Mouse (Mus musculus) 416B (cell line): ENCODE measurements around the gene Slx1b.
A peak's percentile ranks its signal among the peaks of the same experiment; 100 is the strongest.
"Not testable (repeated sequence)": the region's sequence is repeated elsewhere in the genome, so short reads cannot be mapped to it uniquely, and the experiment has no call there.

ENCODE experiments used
- DNase-seq: peaks from one replicate; pipeline ENCODE4 v3.0.0; 2011; ENCODE audit warnings: low read depth

Gene Slx1b

GRCm38 (mm10) chr7:126702861-126703756 is 7.5 kb upstream of the Slx1b start:
- DNase-seq = no peak

- DNase-seq = peak; percentile 92
Measured at GRCm38 (mm10) chr7:126702358-126702757, 6.8 kb upstream of the Slx1b start.

- no peak for DNase-seq
Measured at GRCm38 (mm10) chr7:126701559-126702357, 6.2 kb upstream of the Slx1b start.

GRCm38 (mm10) chr7:126701070-126701469 is 5.5 kb upstream of the Slx1b start:
- DNase-seq = peak; percentile 91

GRCm38 (mm10) chr7:126700063-126701015 is 4.8 kb upstream of the Slx1b start:
- no peak for DNase-seq

- no peak for DNase-seq
Measured at GRCm38 (mm10) chr7:126697838-126698237, 2.3 kb upstream of the Slx1b start.

- DNase-seq = no peak
Measured at GRCm38 (mm10) chr7:126696886-126697285, 1.3 kb upstream of the Slx1b start.

GRCm38 (mm10) chr7:126696303-126696702 is 719 bp upstream of the Slx1b start:
- no peak for DNase-seq

- DNase-seq = peak; percentile 92
Measured at GRCm38 (mm10) chr7:126695210-126695611, 373 bp downstream of the Slx1b start, which contains the start of gene Bola2. TSS of gene Bola2 (plus strand) at chr7:126695401.

GRCm38 (mm10) chr7:126694441-126695051 is 1.0 kb downstream of the Slx1b start:
- DNase-seq = peak; percentile 39

- DNase-seq = no peak
Measured at GRCm38 (mm10) chr7:126693781-126694180, 1.8 kb downstream of the Slx1b start.

- DNase-seq = peak; percentile 94
Measured at GRCm38 (mm10) chr7:126693256-126693655, 2.3 kb downstream of the Slx1b start.

- no peak for DNase-seq
Measured at GRCm38 (mm10) chr7:126692426-126692825, 3.2 kb downstream of the Slx1b start.

- DNase-seq = no peak
Measured at GRCm38 (mm10) chr7:126691676-126692075, 3.9 kb downstream of the Slx1b start.

GRCm38 (mm10) chr7:126690737-126691136 is 4.8 kb downstream of the Slx1b start:
- DNase-seq = no peak

GRCm38 (mm10) chr7:126689021-126689420 is 6.6 kb downstream of the Slx1b start:
- no peak for DNase-seq

GRCm38 (mm10) chr7:126688156-126688555 is 7.4 kb downstream of the Slx1b start:
- not testable (repeated sequence) for DNase-seq

GRCm38 (mm10) chr7:126681221-126681620 is 14.4 kb downstream of the Slx1b start:
- DNase-seq = no peak

- DNase-seq = no peak
Measured at GRCm38 (mm10) chr7:126679683-126680082, 15.9 kb downstream of the Slx1b start.

GRCm38 (mm10) chr7:126678545-126679341 is 16.8 kb downstream of the Slx1b start:
- no peak for DNase-seq
